Mouse (Mus musculus) neural tube, embryonic 13.5 days (tissue): ENCODE data around the gene Trim12c. TPM values are rescaled to one million over a fixed set of nuclear protein-coding genes. Genes with fewer than 3 reads are reported as not detected.
A peak's percentile ranks its signal among the peaks of the same experiment; 100 is the strongest.
"Not testable (repeated sequence)": the region's sequence is repeated elsewhere in the genome, so short reads cannot be mapped to it uniquely, and the experiment has no call there.

ENCODE experiments used
- ATAC-seq: fragments of 200-750 bp; cut with Nextera tagmentation; 2 replicates; pipeline ENCODE4 v1.8.0; 2017; ENCODE audit warnings: low read depth, mild to moderate bottlenecking, moderate TSS enrichment, moderate library complexity
- H3K27ac ChIP-seq: fragments of 300-500 bp; sonication (generic); replicated peaks from 2 replicates; pipeline ENCODE4 v1.5.1; 2015; ENCODE audit warnings: moderate library complexity, mild to moderate bottlenecking, inconsistent platforms
- H3K27me3 ChIP-seq: fragments of 300-500 bp; sonication (generic); 2 replicates; pipeline ENCODE4 v1.6.1; 2015; ENCODE audit warnings: mild to moderate bottlenecking, inconsistent platforms
- H3K36me3 ChIP-seq: fragments of 300-500 bp; sonication (generic); 2 replicates; pipeline ENCODE4 v1.6.1; 2015; ENCODE audit warnings: mild to moderate bottlenecking, inconsistent platforms
- H3K4me1 ChIP-seq: fragments of 300-500 bp; sonication (generic); replicated peaks from 2 replicates; pipeline ENCODE4 v1.6.1; 2015; ENCODE audit warnings: inconsistent platforms
- H3K4me2 ChIP-seq: fragments of 300-500 bp; sonication (generic); 2 replicates; pipeline ENCODE4 v1.6.1; 2015; ENCODE audit warnings: inconsistent platforms, mild to moderate bottlenecking, moderate library complexity
- H3K4me3 ChIP-seq: fragments of 300-500 bp; sonication (generic); 2 replicates; pipeline ENCODE4 v1.5.1; 2015; ENCODE audit warnings: mild to moderate bottlenecking, inconsistent platforms
- H3K9ac ChIP-seq: fragments of 300-500 bp; sonication (generic); 2 replicates; pipeline ENCODE4 v1.6.1; 2015; ENCODE audit warnings: moderate library complexity, mild to moderate bottlenecking, inconsistent platforms
- H3K9me3 ChIP-seq: fragments of 300-500 bp; sonication (generic); 2 replicates; pipeline ENCODE4 v1.6.1; 2016; ENCODE audit warnings: inconsistent platforms
- WGBS: fragments of 180-500 bp; shearing (Covaris S2); methylation state at CpG from one replicate; pipeline ENCODE4 v1.1.7; 2015; 5-methylcytosine and 5-hydroxymethylcytosine counted together
- polyA plus RNA-seq: library from polyadenylated mRNA; unstranded; fragments of >200 nt; fragmentation: Nextera tagmentation; extraction: Ambion mirVana; gene quantifications from 2 replicates; pipeline ENCODE4 v1.2.1, GENCODE M21; 2015

Trim12c gene
- polyA plus RNA-seq: 1.2 and 1.4 TPM in 2 replicates

GRCm38 (mm10) chr7:104352717-104353599 lies at the start of gene Trim12c:
Gene Trim12c, minus strand, starts transcription at chr7:104353362.
- Histone ChIP-seq H3K27me3 (no peaks in the 10 kb centered on the region), H3K27ac (no peak within 1 kb of the TSS), H3K36me3 (no peaks in the 10 kb centered on the region), H3K4me2 (peak within 1 kb of the TSS; percentile 46), H3K9me3 (no peaks in the 10 kb centered on the region), H3K4me3 (peak within 1 kb of the TSS; percentile 25), H3K9ac (0 out of 2 replicates have a peak within 1 kb of the TSS, but pooled peaks have one; percentile 1), H3K4me1 (peaks cover 6% of the 10 kb centered on the region; the same call in 1 of the 2 replicates)
- 12% methylated on average over 14 of the region's 14 CpGs for WGBS
- peak; percentile 94 for ATAC-seq

GRCm38 (mm10) chr7:104401140-104401539 lies 48.0 kb upstream of the Trim12c start:
- H3K36me3 ChIP-seq: no peaks in the 10 kb centered on the region
- H3K9ac ChIP-seq: no peak overlapping the region
- no peak overlapping the region for H3K4me3 ChIP-seq
- no peaks in the 10 kb centered on the region; the same call in 1 of the 2 replicates for H3K9me3 ChIP-seq
- H3K4me2 ChIP-seq: no peak overlapping the region
- ATAC-seq: no peak
- H3K27ac ChIP-seq: no peak overlapping the region
- no peaks in the 10 kb centered on the region for H3K27me3 ChIP-seq
- H3K4me1 ChIP-seq: no peaks in the 10 kb centered on the region

GRCm38 (mm10) chr7:104400698-104401097 lies 47.5 kb upstream of the Trim12c start, which contains the start of gene Trim30c:
Gene Trim30c, minus strand, starts transcription at chr7:104400837.
- WGBS: 89% methylated on average over 1 of the region's 1 CpGs
- Histone ChIP-seq H3K4me3 (no peak within 1 kb of the TSS), H3K27me3 (no peaks in the 10 kb centered on the region), H3K36me3 (no peaks in the 10 kb centered on the region), H3K9ac (no peak within 1 kb of the TSS), H3K4me1 (no peaks in the 10 kb centered on the region), H3K4me2 (no peak within 1 kb of the TSS), H3K9me3 (no peaks in the 10 kb centered on the region; the same call in 1 of the 2 replicates), H3K27ac (no peak within 1 kb of the TSS)
- no peak for ATAC-seq

- 69% methylated on average over 1 of the region's 1 CpGs for WGBS
- Histone ChIP-seq H3K27me3 (no peaks in the 10 kb centered on the region), H3K9ac (no peak overlapping the region), H3K9me3 (no peaks in the 10 kb centered on the region), H3K27ac (no peak overlapping the region), H3K4me1 (no peaks in the 10 kb centered on the region), H3K4me2 (no peak overlapping the region), H3K36me3 (no peaks in the 10 kb centered on the region), H3K4me3 (no peak overlapping the region)
- ATAC-seq: no peak
Observed at GRCm38 (mm10) chr7:104398492-104398891, 45.3 kb upstream of the Trim12c start.

GRCm38 (mm10) chr7:104369736-104370414 lies 16.7 kb upstream of the Trim12c start, which contains the start of gene Trim30b:
Gene Trim30b, minus strand, starts transcription at chr7:104369884.
- Histone ChIP-seq H3K27ac (no peak within 1 kb of the TSS), H3K4me3 (no peak within 1 kb of the TSS), H3K9ac (no peak within 1 kb of the TSS), H3K4me1 (no peaks in the 10 kb centered on the region), H3K27me3 (no peaks in the 10 kb centered on the region), H3K4me2 (no peak within 1 kb of the TSS), H3K9me3 (no peaks in the 10 kb centered on the region), H3K36me3 (no peaks in the 10 kb centered on the region)
- 69% methylated on average over 1 of the region's 1 CpGs for WGBS
- ATAC-seq: no peak

- ATAC-seq: no peak
Observed at GRCm38 (mm10) chr7:104366339-104366738, 13.2 kb upstream of the Trim12c start.

GRCm38 (mm10) chr7:104353600-104353967 lies 422 bp upstream of the Trim12c start:
- 86% methylated on average over 2 of the region's 2 CpGs for WGBS
- H3K4me1 ChIP-seq: peaks cover 6% of the 10 kb centered on the region; the same call in 1 of the 2 replicates
- ATAC-seq: no peak
- no peak overlapping the region for H3K9ac ChIP-seq
- peak overlapping the region; percentile 46; the same call in 1 of the 2 replicates for H3K4me2 ChIP-seq
- H3K27me3 ChIP-seq: no peaks in the 10 kb centered on the region
- no peak overlapping the region for H3K27ac ChIP-seq
- H3K4me3 ChIP-seq: no peak overlapping the region
- H3K36me3 ChIP-seq: no peaks in the 10 kb centered on the region
- no peaks in the 10 kb centered on the region for H3K9me3 ChIP-seq

More at GRCm38 (mm10) chr7:104366339-104366738, 13.2 kb upstream of the Trim12c start:
- Histone ChIP-seq H3K27ac (no peak overlapping the region), H3K27me3 (no peaks in the 10 kb centered on the region), H3K4me3 (no peak overlapping the region), H3K4me1 (no peaks in the 10 kb centered on the region), H3K9ac (no peak overlapping the region), H3K9me3 (no peaks in the 10 kb centered on the region), H3K4me2 (no peak overlapping the region), H3K36me3 (no peaks in the 10 kb centered on the region)

GRCm38 (mm10) chr7:104348043-104348442 lies 5.1 kb downstream of the Trim12c start:
- not testable (repeated sequence) for H3K27me3 ChIP-seq, ATAC-seq, H3K4me3 ChIP-seq, H3K9ac ChIP-seq, H3K4me1 ChIP-seq, H3K9me3 ChIP-seq, H3K4me2 ChIP-seq, H3K27ac ChIP-seq, H3K36me3 ChIP-seq
- WGBS: 90% methylated on average over 4 of the region's 4 CpGs

GRCm38 (mm10) chr7:104340744-104341143 lies 12.4 kb downstream of the Trim12c start:
- H3K9ac ChIP-seq, H3K4me2 ChIP-seq, H3K27ac ChIP-seq, H3K4me1 ChIP-seq, H3K4me3 ChIP-seq, H3K27me3 ChIP-seq, ATAC-seq, H3K36me3 ChIP-seq, H3K9me3 ChIP-seq: not testable (repeated sequence)
- WGBS: 93% methylated on average over 4 of the region's 4 CpGs

GRCm38 (mm10) chr7:104335547-104335946 lies 17.6 kb downstream of the Trim12c start:
- not testable (repeated sequence) for ATAC-seq
- WGBS: 93% methylated on average over 3 of the region's 3 CpGs

GRCm38 (mm10) chr7:104329171-104329570 lies 24.0 kb downstream of the Trim12c start, which contains the start of gene Trim34b:
Gene Trim34b, plus strand, starts transcription at chr7:104329471.
- not testable (repeated sequence) for H3K27ac ChIP-seq, H3K36me3 ChIP-seq, ATAC-seq, H3K4me1 ChIP-seq, H3K4me3 ChIP-seq, H3K27me3 ChIP-seq, H3K9me3 ChIP-seq, H3K9ac ChIP-seq, H3K4me2 ChIP-seq
- 95% methylated on average over 2 of the region's 2 CpGs for WGBS

More at GRCm38 (mm10) chr7:104335547-104335946, 17.6 kb downstream of the Trim12c start:
- not testable (repeated sequence) for H3K36me3 ChIP-seq, H3K27me3 ChIP-seq, H3K4me1 ChIP-seq, H3K4me2 ChIP-seq, H3K4me3 ChIP-seq, H3K27ac ChIP-seq, H3K9me3 ChIP-seq, H3K9ac ChIP-seq

GRCm38 (mm10) chr7:104322028-104322427 lies 31.1 kb downstream of the Trim12c start:
- H3K4me1 ChIP-seq: no peaks in the 10 kb centered on the region
- WGBS: 88% methylated on average over 9 of the region's 9 CpGs
- H3K9ac ChIP-seq: no peak overlapping the region
- no peaks in the 10 kb centered on the region for H3K36me3 ChIP-seq
- H3K27ac ChIP-seq: no peak overlapping the region
- no peaks in the 10 kb centered on the region for H3K9me3 ChIP-seq
- ATAC-seq: no peak
- H3K4me2 ChIP-seq: no peak overlapping the region
- no peaks in the 10 kb centered on the region for H3K27me3 ChIP-seq
- H3K4me3 ChIP-seq: no peak overlapping the region
